Mouse (Mus musculus) spleen, adult 2 months (tissue): Measurements from ENCODE around the gene Gm42906.

Source experiments
- CTCF ChIP-seq: fragments of 200-500 bp; IDR thresholded peaks from 2 replicates; pipeline ENCODE4 v1.5.1; 2011; ENCODE audit warnings: mild to moderate bottlenecking, inconsistent platforms; ENCODE audit not compliant: insufficient read depth, insufficient read length, insufficient replicate concordance; ENCODE audit errors: extremely low read depth
- POLR2A ChIP-seq: fragments of 200-500 bp; IDR thresholded peaks from 2 replicates; pipeline ENCODE4 v1.6.1; 2011; ENCODE audit warnings: low read depth, low read length, inconsistent platforms

GRCm38 (mm10) chr5:151236411-151236810, 191.6 kb downstream of the Gm42906 start:
- TF ChIP-seq CTCF: no peak
- TF ChIP-seq POLR2A: no peak
